Mouse (Mus musculus) CH12.LX (cell line): ENCODE measurements around the gene Nanog.
A peak's percentile ranks its signal among the peaks of the same experiment; 100 is the strongest.

Experiments used
- CTCF ChIP-seq, 2 experiments: IDR thresholded peaks in 1 of 2; conservative IDR thresholded peaks in 1 of 2; 2 replicates each; pipeline ENCODE4 v1.5.1; 2011 to 2012; ENCODE audit warnings: low read depth in 2 of 2, low read length in 2 of 2, improper control_type of control experiment in 1 of 2, inconsistent platforms in 1 of 2, mild to moderate bottlenecking in 1 of 2, moderate library complexity in 1 of 2
- EP300 ChIP-seq: IDR thresholded peaks from 2 replicates; pipeline ENCODE4 v1.6.1; 2011; ENCODE audit warnings: low read length, improper control_type of control experiment
- ETS1 ChIP-seq: conservative IDR thresholded peaks from 2 replicates; pipeline ENCODE4 v1.6.1; 2012; ENCODE audit warnings: low read depth, mild to moderate bottlenecking, inconsistent platforms, low read length, improper control_type of control experiment, moderate library complexity
- HCFC1 ChIP-seq: IDR thresholded peaks from 2 replicates; pipeline ENCODE4 v1.6.1; 2012; ENCODE audit warnings: low read depth, mild to moderate bottlenecking, inconsistent platforms, low read length, improper control_type of control experiment
- MAFK ChIP-seq: IDR thresholded peaks from 2 replicates; pipeline ENCODE4 v1.6.1; 2011; ENCODE audit warnings: low read length, improper control_type of control experiment; ENCODE audit not compliant: insufficient replicate concordance
- MYC ChIP-seq: IDR thresholded peaks from 2 replicates; pipeline ENCODE4 v1.6.1; 2011; ENCODE audit warnings: low read depth, mild to moderate bottlenecking, improper control_type of control experiment, low read length
- POLR2A ChIP-seq: IDR thresholded peaks from 2 replicates; pipeline ENCODE4 v1.6.1; 2011; ENCODE audit warnings: low read depth, mild to moderate bottlenecking, improper control_type of control experiment, low read length
- USF2 ChIP-seq: conservative IDR thresholded peaks from 2 replicates; pipeline ENCODE4 v1.6.1; 2011; ENCODE audit warnings: low read depth, low read length, improper control_type of control experiment
- ZC3H11A ChIP-seq: IDR thresholded peaks from 2 replicates; pipeline ENCODE4 v1.6.1; 2012; ENCODE audit warnings: low read depth, mild to moderate bottlenecking, inconsistent platforms, low read length, improper control_type of control experiment
- ZNF384 ChIP-seq: IDR thresholded peaks from 2 replicates; pipeline ENCODE4 v1.6.1; 2012; ENCODE audit warnings: low read depth, low read length, improper control_type of control experiment, inconsistent platforms

DNA sequence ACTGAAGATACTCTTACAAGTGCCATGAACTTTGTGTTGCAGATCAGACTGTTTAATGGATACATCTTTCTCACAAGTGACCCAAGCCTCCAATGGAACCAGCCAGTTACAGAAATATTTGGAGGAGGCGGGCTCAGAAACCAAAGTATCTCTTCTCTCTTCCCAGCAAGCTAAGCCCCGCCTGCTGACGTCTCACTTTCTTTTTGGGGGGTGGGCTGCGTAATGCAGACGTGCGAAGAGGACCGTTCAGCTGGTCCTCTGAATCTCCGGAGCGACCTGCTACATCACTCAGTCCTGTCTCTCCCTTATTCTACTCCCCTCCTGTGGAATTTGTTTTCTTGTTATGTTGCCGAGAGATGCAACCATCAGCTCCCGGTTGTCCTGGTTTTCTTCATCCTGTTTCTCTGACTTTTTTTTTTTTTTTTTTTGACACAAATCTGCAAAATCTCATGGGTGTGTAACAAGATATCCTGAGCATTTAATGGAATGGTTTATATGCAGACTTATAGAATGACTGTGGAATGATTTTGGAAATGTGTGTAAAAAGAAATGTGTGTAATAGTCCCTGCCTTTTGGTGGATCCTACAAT, 53.8 kb downstream of the Nanog start:
- no peak for TF ChIP-seq HCFC1
- TF ChIP-seq ETS1: no peak; the same call in 1 of the 2 replicates
- peak; percentile 40; the same call in 1 of the 2 replicates for TF ChIP-seq POLR2A
- no peak for TF ChIP-seq MAFK
- no peak for TF ChIP-seq CTCF (conservative IDR thresholded peaks at IDR 0.05 in 1 of 2, IDR thresholded peaks at IDR 0.05 in 1 of 2; ENCODE audit: low read depth in 2 of 2, low read length in 2 of 2)
- TF ChIP-seq USF2: no peak
- TF ChIP-seq MYC: no peak
- no peak for TF ChIP-seq EP300
- peak; percentile 58; the same call in 1 of the 2 replicates for TF ChIP-seq ZNF384
- no peak for TF ChIP-seq ZC3H11A
